Mouse (Mus musculus) thymus, adult 2 months (tissue): ENCODE data around the gene Shroom3.

ENCODE experiments used
- CTCF ChIP-seq: fragments of 200-500 bp; IDR thresholded peaks from 2 replicates; pipeline ENCODE4 v1.5.1; 2012; ENCODE audit warnings: mild to moderate bottlenecking, control low read depth, low read length, moderate library complexity, borderline replicate concordance; ENCODE audit not compliant: control insufficient read depth, poor library complexity, insufficient read depth; ENCODE audit errors: extremely low read depth
- POLR2A ChIP-seq: fragments of 200-500 bp; IDR thresholded peaks from 2 replicates; pipeline ENCODE4 v1.6.1; 2012; ENCODE audit warnings: mild to moderate bottlenecking, low read length, control low read depth, moderate library complexity; ENCODE audit not compliant: control insufficient read depth, poor library complexity, insufficient read depth; ENCODE audit errors: extremely low read depth

- TF ChIP-seq CTCF (no peak), POLR2A (no peak)
Observed at GRCm38 (mm10) chr5:92711666-92712290, 28.5 kb downstream of the Shroom3 start.
